Mouse (Mus musculus): ENCODE measurements around the gene Olfr483. TPM values are rescaled to one million over a fixed set of nuclear protein-coding genes. Genes with fewer than 3 reads are reported as not detected.

Gene Olfr483
- not detected in 2 replicates for polyA plus RNA-seq (2015; fragmentation: Nextera tagmentation; extraction: Ambion mirVana)

DNA sequence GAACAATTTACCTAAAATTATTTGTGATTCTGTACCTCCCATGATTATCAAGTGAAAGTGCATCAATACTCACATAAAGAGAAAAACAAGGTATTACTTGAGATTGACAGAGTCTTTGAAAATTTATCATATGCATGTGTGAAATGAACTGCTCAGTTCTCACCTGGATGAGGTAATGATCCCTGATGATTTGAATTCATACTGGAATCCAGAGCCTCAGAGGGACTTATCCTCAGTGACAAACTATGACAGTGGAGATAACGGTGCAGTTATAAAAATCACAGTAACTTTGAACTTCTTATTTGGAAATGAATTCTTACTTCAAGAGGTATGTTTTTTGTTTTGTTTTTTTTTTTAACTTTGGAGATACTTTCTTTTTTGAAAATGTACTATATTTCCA lies at the start of gene Olfr483:
Olfr483 (plus strand) TSS at position 301 of the 400 bp plus-strand sequence.

DNA sequence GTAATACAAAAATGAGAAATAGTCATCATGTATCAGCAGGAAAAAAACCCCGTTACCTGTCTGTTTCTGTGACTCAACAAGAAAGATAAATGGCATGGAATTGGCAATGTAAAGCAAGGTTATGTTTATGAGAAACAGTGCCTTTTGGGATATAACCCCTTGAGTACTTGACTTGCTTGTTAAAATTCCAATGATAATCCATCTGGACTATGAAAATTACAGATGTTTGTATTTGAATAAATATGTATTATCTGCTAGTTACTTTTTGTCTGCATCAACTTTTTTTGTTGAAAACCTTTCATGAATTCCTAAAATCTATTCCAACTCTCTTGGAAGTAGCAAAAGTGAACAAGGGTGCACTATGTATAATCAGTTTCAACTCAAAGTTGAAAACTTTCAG lies 33.4 kb upstream of the Olfr483 start, which contains the start of gene Olfr480:
Olfr480 (minus strand) TSS at position 101 of the 400 bp plus-strand sequence.

DNA sequence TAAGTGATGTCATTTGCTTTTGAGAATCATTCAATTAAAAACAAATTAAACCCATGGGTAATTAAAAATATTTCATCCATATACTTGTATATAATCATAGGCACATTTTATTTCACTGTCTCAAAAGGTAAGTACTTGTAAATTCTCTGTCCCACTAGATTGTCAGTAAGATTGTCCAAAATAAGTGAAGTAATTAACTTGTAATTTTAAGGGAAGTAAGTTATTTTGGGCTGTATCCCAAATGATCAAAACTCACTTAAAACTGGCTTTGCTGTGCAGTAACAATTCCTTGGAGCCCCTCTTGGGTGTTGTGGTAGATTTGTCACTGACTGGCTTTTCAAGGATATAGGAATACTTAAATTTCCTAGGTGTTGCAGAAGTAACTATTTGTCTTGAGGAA lies 21.1 kb upstream of the Olfr483 start, which contains the start of gene Olfr481:
Olfr481 (plus strand) TSS at position 301 of the 400 bp plus-strand sequence.

DNA sequence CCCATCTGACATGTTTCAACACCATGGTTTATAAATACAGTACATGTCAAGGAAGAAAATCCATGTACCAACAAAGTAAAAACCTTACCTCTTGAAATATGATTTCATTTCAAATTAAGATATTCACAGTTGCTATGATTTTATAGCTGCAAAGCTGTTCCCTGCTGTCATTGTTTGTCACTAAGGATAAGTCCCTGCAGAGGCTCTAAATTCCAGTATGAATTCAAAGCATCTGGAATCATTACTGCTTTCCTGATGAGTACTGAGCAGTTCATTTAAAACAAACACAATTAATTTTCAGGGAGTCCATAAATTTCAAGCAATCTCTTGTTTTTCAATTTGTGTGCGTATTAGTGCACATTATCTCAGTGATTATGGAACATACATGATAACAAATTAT lies 3.2 kb upstream of the Olfr483 start, which contains the start of gene Olfr482:
Olfr482 (minus strand) TSS at position 101 of the 400 bp plus-strand sequence.

DNA sequence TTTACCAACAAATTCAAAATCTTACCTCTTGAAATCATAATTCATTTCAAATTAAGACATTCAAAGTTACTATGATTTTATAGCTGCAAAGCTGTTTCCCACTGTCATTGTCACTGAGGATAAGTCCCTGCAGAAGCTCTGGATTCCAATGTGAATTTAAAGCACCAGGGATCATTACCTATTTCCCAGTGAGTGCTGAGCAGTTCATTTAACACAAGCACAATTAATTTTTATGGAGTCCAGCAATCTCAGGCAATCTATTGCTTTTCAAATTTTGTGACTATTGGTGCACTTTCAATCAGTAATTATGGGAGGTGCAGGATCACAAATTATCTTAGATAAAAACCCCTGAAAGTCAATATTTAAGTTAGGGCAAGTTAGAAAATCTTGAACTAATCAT lies 26.7 kb downstream of the Olfr483 start, which contains the start of gene Olfr484:
Olfr484 (minus strand) TSS at position 101 of the 400 bp plus-strand sequence.

Other genes starting within 250 kb of the Olfr483 start
- not detected in 2 replicates for gene Olfr472, start 202.9 kb upstream of the Olfr483 start, polyA plus RNA-seq (2015; fragmentation: Nextera tagmentation; extraction: Ambion mirVana)
- not detected in 2 replicates for gene Olfr473, start 170.4 kb upstream of the Olfr483 start, polyA plus RNA-seq (2015; fragmentation: Nextera tagmentation; extraction: Ambion mirVana)
- not detected in 2 replicates for gene Olfr474, start 146.2 kb upstream of the Olfr483 start, polyA plus RNA-seq (2015; fragmentation: Nextera tagmentation; extraction: Ambion mirVana)
- gene Olfr476, start 136.0 kb upstream of the Olfr483 start, polyA plus RNA-seq (2015; fragmentation: Nextera tagmentation; extraction: Ambion mirVana): not detected in 2 replicates
- not detected in 2 replicates for gene Olfr477, start 114.2 kb upstream of the Olfr483 start, polyA plus RNA-seq (2015; fragmentation: Nextera tagmentation; extraction: Ambion mirVana)
- gene Olfr478, start 66.9 kb upstream of the Olfr483 start, polyA plus RNA-seq (2015; fragmentation: Nextera tagmentation; extraction: Ambion mirVana): not detected in 2 replicates
- gene Olfr479, start 50.2 kb upstream of the Olfr483 start, polyA plus RNA-seq (2015; fragmentation: Nextera tagmentation; extraction: Ambion mirVana): not detected in 2 replicates
- not detected in 2 replicates for gene Olfr480, start 33.5 kb upstream of the Olfr483 start, polyA plus RNA-seq (2015; fragmentation: Nextera tagmentation; extraction: Ambion mirVana)
- gene Olfr481, start 21.0 kb upstream of the Olfr483 start, polyA plus RNA-seq (2015; fragmentation: Nextera tagmentation; extraction: Ambion mirVana): not detected in 2 replicates
- 0.10 and 0.16 TPM in 2 replicates for gene Olfr482, start 3.3 kb upstream of the Olfr483 start, polyA plus RNA-seq (2015; fragmentation: Nextera tagmentation; extraction: Ambion mirVana)
- gene Olfr484, start 26.6 kb downstream of the Olfr483 start, polyA plus RNA-seq (2015; fragmentation: Nextera tagmentation; extraction: Ambion mirVana): not detected in 2 replicates
- not detected in 2 replicates for gene Olfr485, start 59.0 kb downstream of the Olfr483 start, polyA plus RNA-seq (2015; fragmentation: Nextera tagmentation; extraction: Ambion mirVana)
- gene Olfr486, start 71.9 kb downstream of the Olfr483 start, polyA plus RNA-seq (2015; fragmentation: Nextera tagmentation; extraction: Ambion mirVana): not detected in 2 replicates
- not detected in 2 replicates for gene Olfr487, start 113.8 kb downstream of the Olfr483 start, polyA plus RNA-seq (2015; fragmentation: Nextera tagmentation; extraction: Ambion mirVana)
- not detected in 2 replicates for gene Olfr488, start 157.5 kb downstream of the Olfr483 start, polyA plus RNA-seq (2015; fragmentation: Nextera tagmentation; extraction: Ambion mirVana)
- not detected in 2 replicates for gene Olfr490, start 188.1 kb downstream of the Olfr483 start, polyA plus RNA-seq (2015; fragmentation: Nextera tagmentation; extraction: Ambion mirVana)
- gene Olfr491, start 212.6 kb downstream of the Olfr483 start, polyA plus RNA-seq (2015; fragmentation: Nextera tagmentation; extraction: Ambion mirVana): not detected in 2 replicates
- not detected in 2 replicates for gene Olfr492, start 222.8 kb downstream of the Olfr483 start, polyA plus RNA-seq (2015; fragmentation: Nextera tagmentation; extraction: Ambion mirVana)
- gene Olfr493, start 246.1 kb downstream of the Olfr483 start, polyA plus RNA-seq (2015; fragmentation: Nextera tagmentation; extraction: Ambion mirVana): not detected in 2 replicates